Mouse (Mus musculus): ENCODE measurements around the gene Hist1h1b.

Hist1h1b gene

DNA sequence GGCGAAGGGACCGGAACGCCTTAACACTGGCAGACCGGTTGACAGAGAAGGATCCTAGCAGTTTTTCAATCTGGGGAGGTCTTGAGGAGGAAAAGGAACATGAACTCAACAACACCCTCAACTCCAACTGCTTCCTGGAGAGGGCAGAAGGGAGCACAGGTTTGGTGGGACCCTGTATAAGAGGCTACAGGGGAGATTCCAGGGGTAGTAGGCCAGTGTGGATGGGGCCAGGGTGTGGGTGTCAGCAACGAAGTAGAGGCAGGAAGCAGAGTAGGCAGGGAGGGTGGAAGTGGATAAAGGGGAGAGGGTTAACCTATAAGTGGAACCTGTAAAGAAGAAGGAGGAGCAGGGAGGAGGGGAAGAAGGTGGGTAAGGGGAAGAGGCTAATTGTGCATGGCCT lies 47.0 kb downstream of the Hist1h1b start:
- no peak for DNase-seq (ENCODE audit: low spot score in 2 of 2)

Data from cerebellum, postnatal 4 days (tissue).